Mouse (Mus musculus): ENCODE results near the gene Ciita. TPM values are rescaled to one million over a fixed set of nuclear protein-coding genes. Genes with fewer than 3 reads are reported as not detected.

The Ciita gene
- total RNA-seq, 1 experiment, result 0.22 TPM

DNA sequence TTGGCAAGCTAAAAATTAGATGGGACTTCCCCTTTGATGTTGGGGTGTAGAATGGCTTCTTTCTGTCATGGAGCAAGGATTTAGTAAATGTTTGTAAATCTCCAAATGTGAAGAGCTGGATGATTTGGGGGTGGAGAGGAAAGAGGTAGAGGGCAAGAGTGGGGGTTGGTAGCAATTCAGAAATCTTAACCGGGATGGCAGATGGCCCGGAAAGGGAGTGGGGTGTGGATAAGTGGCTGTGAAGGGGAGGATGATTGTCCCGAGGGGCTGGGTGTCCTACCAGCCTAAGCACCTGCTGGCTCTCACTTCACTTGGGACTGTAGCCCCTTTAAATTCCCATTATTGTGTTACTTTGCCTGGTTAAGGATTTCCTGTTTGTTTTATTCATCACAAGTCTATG, 67.0 kb downstream of the Ciita start:
- H3K9ac ChIP-seq (ENCODE audit: insufficient read depth, low read depth, low read length, poor library complexity, severe bottlenecking), result no peak overlapping the region
- no peaks in the 10 kb centered on the region for H3K36me3 ChIP-seq (ENCODE audit: control insufficient read depth, insufficient read depth, low read length, poor library complexity, severe bottlenecking)
- no peak overlapping the region for H3K4me3 ChIP-seq (ENCODE audit: insufficient read depth in 1 of 2, low read depth in 1 of 2, low read length in 2 of 2, poor library complexity in 1 of 2, severe bottlenecking in 1 of 2)
- no peaks in the 10 kb centered on the region; a peak in 2 of 4 replicates for H3K4me1 ChIP-seq (ENCODE audit: control insufficient read depth in 2 of 2, insufficient read depth in 2 of 2, low read length in 2 of 2, poor library complexity in 1 of 2)
- H3K27ac ChIP-seq (ENCODE audit: insufficient read depth, low read depth, low read length, poor library complexity, severe bottlenecking), result no peak overlapping the region
- in situ Hi-C loops (cut with MboI; ENCODE audit: low sequenced_read_pairs in 2 of 2, unreplicated experiment in 2 of 2), result no loop called here
- DNase-seq (ENCODE audit: low read depth, low spot score), result no peak
- TF ChIP-seq HCFC1 (IDR thresholded peaks at IDR 0.05; ENCODE audit: borderline replicate concordance, insufficient read depth, low read length) (no peak), ZNF384 (IDR thresholded peaks at IDR 0.05; ENCODE audit: low read depth, low read length) (no peak), MAFK (IDR thresholded peaks at IDR 0.05; ENCODE audit: insufficient read depth, low read depth, low read length) (no peak), ZC3H11A (IDR thresholded peaks at IDR 0.05; ENCODE audit: borderline replicate concordance, low read depth, low read length) (no peak), CHD2 (IDR thresholded peaks at IDR 0.05; ENCODE audit: low read depth, low read length) (no peak)
- H3K9me3 ChIP-seq (ENCODE audit: control insufficient read depth, insufficient read depth, low read depth, low read length), result no peaks in the 10 kb centered on the region

DNA sequence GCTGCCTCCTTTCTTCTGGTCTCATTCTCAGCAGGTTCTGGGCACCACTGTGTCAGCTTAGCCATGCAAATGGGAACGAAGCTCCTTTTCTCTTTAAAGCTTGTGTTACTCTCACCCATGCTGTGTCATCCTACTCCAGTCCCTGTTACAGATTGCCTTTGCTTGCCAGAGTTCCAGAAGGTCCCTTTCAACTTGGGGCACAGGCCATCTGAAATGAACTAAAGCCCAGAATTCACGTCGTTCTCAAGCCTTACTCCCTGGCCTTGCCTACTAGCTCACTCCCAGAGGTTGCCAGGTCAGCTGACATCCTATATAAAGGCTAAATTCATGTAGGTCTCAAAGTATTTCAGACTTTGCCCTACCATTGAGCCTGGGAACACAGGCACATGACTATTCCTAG, 69.1 kb downstream of the Ciita start:
- no peak for TF ChIP-seq ZC3H11A (IDR thresholded peaks at IDR 0.05; ENCODE audit: borderline replicate concordance, low read depth, low read length)
- no peak for TF ChIP-seq MAFK (IDR thresholded peaks at IDR 0.05; ENCODE audit: insufficient read depth, low read depth, low read length)
- no peak for TF ChIP-seq ZNF384 (IDR thresholded peaks at IDR 0.05; ENCODE audit: low read depth, low read length)
- TF ChIP-seq CHD2 (IDR thresholded peaks at IDR 0.05; ENCODE audit: low read depth, low read length), result no peak
- no peak for TF ChIP-seq HCFC1 (IDR thresholded peaks at IDR 0.05; ENCODE audit: borderline replicate concordance, insufficient read depth, low read length)
- Histone ChIP-seq H3K9ac (ENCODE audit: insufficient read depth, low read depth, low read length, poor library complexity, severe bottlenecking) (no peak overlapping the region), H3K4me1 (ENCODE audit: control insufficient read depth in 2 of 2, insufficient read depth in 2 of 2, low read length in 2 of 2, poor library complexity in 1 of 2) (no peaks in the 10 kb centered on the region; a peak in 1 of 4 replicates), H3K27ac (ENCODE audit: insufficient read depth, low read depth, low read length, poor library complexity, severe bottlenecking) (no peak overlapping the region), H3K9me3 (ENCODE audit: control insufficient read depth, insufficient read depth, low read depth, low read length) (no peaks in the 10 kb centered on the region), H3K36me3 (ENCODE audit: control insufficient read depth, insufficient read depth, low read length, poor library complexity, severe bottlenecking) (no peaks in the 10 kb centered on the region), H3K4me3 (ENCODE audit: insufficient read depth in 1 of 2, low read depth in 1 of 2, low read length in 2 of 2, poor library complexity in 1 of 2, severe bottlenecking in 1 of 2) (no peak overlapping the region)
- DNase-seq (ENCODE audit: low read depth, low spot score), result no peak
- in situ Hi-C loops (cut with MboI; ENCODE audit: low sequenced_read_pairs in 2 of 2, unreplicated experiment in 2 of 2), result no loop called here

- in situ Hi-C loops (cut with MboI; ENCODE audit: low sequenced_read_pairs in 2 of 2, unreplicated experiment in 2 of 2), result no loop called here
- DNase-seq (ENCODE audit: low read depth, low spot score), result no peak
- Histone ChIP-seq H3K36me3 (ENCODE audit: control insufficient read depth, insufficient read depth, low read length, poor library complexity, severe bottlenecking) (no peaks in the 10 kb centered on the region), H3K9ac (ENCODE audit: insufficient read depth, low read depth, low read length, poor library complexity, severe bottlenecking) (no peak overlapping the region), H3K4me3 (ENCODE audit: insufficient read depth in 1 of 2, low read depth in 1 of 2, low read length in 2 of 2, poor library complexity in 1 of 2, severe bottlenecking in 1 of 2) (no peak overlapping the region), H3K9me3 (ENCODE audit: control insufficient read depth, insufficient read depth, low read depth, low read length) (no peaks in the 10 kb centered on the region), H3K27ac (ENCODE audit: insufficient read depth, low read depth, low read length, poor library complexity, severe bottlenecking) (no peak overlapping the region), H3K4me1 (ENCODE audit: control insufficient read depth in 2 of 2, insufficient read depth in 2 of 2, low read length in 2 of 2, poor library complexity in 1 of 2) (no peaks in the 10 kb centered on the region; a peak in 1 of 4 replicates)
- TF ChIP-seq ZNF384 (IDR thresholded peaks at IDR 0.05; ENCODE audit: low read depth, low read length) (no peak), CHD2 (IDR thresholded peaks at IDR 0.05; ENCODE audit: low read depth, low read length) (no peak), MAFK (IDR thresholded peaks at IDR 0.05; ENCODE audit: insufficient read depth, low read depth, low read length) (no peak), HCFC1 (IDR thresholded peaks at IDR 0.05; ENCODE audit: borderline replicate concordance, insufficient read depth, low read length) (no peak), ZC3H11A (IDR thresholded peaks at IDR 0.05; ENCODE audit: borderline replicate concordance, low read depth, low read length) (no peak)
These were observed 69.7 kb downstream of the Ciita start for GRCm38 (mm10) chr16:10549600-10549999.

GRCm38 (mm10) chr16:10551592-10551991, 71.7 kb downstream of the Ciita start:
- no peak overlapping the region for H3K27ac ChIP-seq (ENCODE audit: insufficient read depth, low read depth, low read length, poor library complexity, severe bottlenecking)
- in situ Hi-C loops (cut with MboI; ENCODE audit: low sequenced_read_pairs in 2 of 2, unreplicated experiment in 2 of 2), result loop anchor here in 1 of 2 experiments (25.0 kb wide), 1 partner anchor 311 kb away; no protein-coding TSS in a partner anchor
- no peak overlapping the region for H3K4me3 ChIP-seq (ENCODE audit: insufficient read depth in 1 of 2, low read depth in 1 of 2, low read length in 2 of 2, poor library complexity in 1 of 2, severe bottlenecking in 1 of 2)
- H3K9ac ChIP-seq (ENCODE audit: insufficient read depth, low read depth, low read length, poor library complexity, severe bottlenecking), result no peak overlapping the region
- no peak for DNase-seq (ENCODE audit: low read depth, low spot score)
- TF ChIP-seq MAFK (IDR thresholded peaks at IDR 0.05; ENCODE audit: insufficient read depth, low read depth, low read length), result no peak
- TF ChIP-seq ZC3H11A (IDR thresholded peaks at IDR 0.05; ENCODE audit: borderline replicate concordance, low read depth, low read length), result no peak
- no peak for TF ChIP-seq HCFC1 (IDR thresholded peaks at IDR 0.05; ENCODE audit: borderline replicate concordance, insufficient read depth, low read length)
- no peak for TF ChIP-seq CHD2 (IDR thresholded peaks at IDR 0.05; ENCODE audit: low read depth, low read length)
- no peaks in the 10 kb centered on the region; the same call in 1 of the 2 replicates for H3K36me3 ChIP-seq (ENCODE audit: control insufficient read depth, insufficient read depth, low read length, poor library complexity, severe bottlenecking)
- H3K4me1 ChIP-seq (ENCODE audit: control insufficient read depth in 2 of 2, insufficient read depth in 2 of 2, low read length in 2 of 2, poor library complexity in 1 of 2), result no peaks in the 10 kb centered on the region; a peak in 1 of 4 replicates
- H3K9me3 ChIP-seq (ENCODE audit: control insufficient read depth, insufficient read depth, low read depth, low read length), result no peaks in the 10 kb centered on the region

DNA sequence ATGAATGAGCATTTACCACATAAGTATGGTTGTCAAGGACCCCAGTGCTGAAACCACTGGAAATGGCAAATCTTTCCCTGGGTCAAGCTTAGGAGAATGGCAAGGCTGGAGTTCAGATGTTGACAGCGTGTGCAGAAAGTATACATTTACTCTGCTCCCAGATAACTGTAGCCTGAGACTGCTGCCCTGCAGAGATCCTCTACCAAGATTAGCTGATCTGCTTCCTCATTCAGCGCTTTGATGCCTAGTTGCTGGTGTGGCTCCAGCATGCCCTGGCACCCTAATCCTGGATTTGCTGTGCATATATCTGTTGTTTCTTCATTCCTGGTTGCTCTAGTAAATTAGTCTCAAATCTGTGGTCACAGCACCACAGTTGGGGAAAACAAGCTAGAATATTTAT, 74.0 kb downstream of the Ciita start:
- Histone ChIP-seq H3K4me1 (ENCODE audit: control insufficient read depth in 2 of 2, insufficient read depth in 2 of 2, low read length in 2 of 2, poor library complexity in 1 of 2) (no peaks in the 10 kb centered on the region; a peak in 1 of 4 replicates), H3K9ac (ENCODE audit: insufficient read depth, low read depth, low read length, poor library complexity, severe bottlenecking) (no peak overlapping the region), H3K27ac (ENCODE audit: insufficient read depth, low read depth, low read length, poor library complexity, severe bottlenecking) (no peak overlapping the region), H3K36me3 (ENCODE audit: control insufficient read depth, insufficient read depth, low read length, poor library complexity, severe bottlenecking) (no peaks in the 10 kb centered on the region; the same call in 1 of the 2 replicates), H3K9me3 (ENCODE audit: control insufficient read depth, insufficient read depth, low read depth, low read length) (no peaks in the 10 kb centered on the region), H3K4me3 (ENCODE audit: insufficient read depth in 1 of 2, low read depth in 1 of 2, low read length in 2 of 2, poor library complexity in 1 of 2, severe bottlenecking in 1 of 2) (no peak overlapping the region)
- TF ChIP-seq MAFK (IDR thresholded peaks at IDR 0.05; ENCODE audit: insufficient read depth, low read depth, low read length) (no peak), HCFC1 (IDR thresholded peaks at IDR 0.05; ENCODE audit: borderline replicate concordance, insufficient read depth, low read length) (no peak), ZC3H11A (IDR thresholded peaks at IDR 0.05; ENCODE audit: borderline replicate concordance, low read depth, low read length) (no peak), ZNF384 (IDR thresholded peaks at IDR 0.05; ENCODE audit: low read depth, low read length) (no peak), CHD2 (IDR thresholded peaks at IDR 0.05; ENCODE audit: low read depth, low read length) (no peak)
- DNase-seq (ENCODE audit: low read depth, low spot score), result no peak
- in situ Hi-C loops (cut with MboI; ENCODE audit: low sequenced_read_pairs in 2 of 2, unreplicated experiment in 2 of 2), result loop anchor here in 1 of 2 experiments (25.0 kb wide), 1 partner anchor 308 kb away; no protein-coding TSS in a partner anchor
